Mouse (Mus musculus): ENCODE measurements around the gene Fat2. TPM values are rescaled to one million over a fixed set of nuclear protein-coding genes. Genes with fewer than 3 reads are reported as not detected.

Gene Fat2
- polyA plus RNA-seq (2012; rRNA removed), result 0.14 and 0.44 TPM in 2 replicates

DNA sequence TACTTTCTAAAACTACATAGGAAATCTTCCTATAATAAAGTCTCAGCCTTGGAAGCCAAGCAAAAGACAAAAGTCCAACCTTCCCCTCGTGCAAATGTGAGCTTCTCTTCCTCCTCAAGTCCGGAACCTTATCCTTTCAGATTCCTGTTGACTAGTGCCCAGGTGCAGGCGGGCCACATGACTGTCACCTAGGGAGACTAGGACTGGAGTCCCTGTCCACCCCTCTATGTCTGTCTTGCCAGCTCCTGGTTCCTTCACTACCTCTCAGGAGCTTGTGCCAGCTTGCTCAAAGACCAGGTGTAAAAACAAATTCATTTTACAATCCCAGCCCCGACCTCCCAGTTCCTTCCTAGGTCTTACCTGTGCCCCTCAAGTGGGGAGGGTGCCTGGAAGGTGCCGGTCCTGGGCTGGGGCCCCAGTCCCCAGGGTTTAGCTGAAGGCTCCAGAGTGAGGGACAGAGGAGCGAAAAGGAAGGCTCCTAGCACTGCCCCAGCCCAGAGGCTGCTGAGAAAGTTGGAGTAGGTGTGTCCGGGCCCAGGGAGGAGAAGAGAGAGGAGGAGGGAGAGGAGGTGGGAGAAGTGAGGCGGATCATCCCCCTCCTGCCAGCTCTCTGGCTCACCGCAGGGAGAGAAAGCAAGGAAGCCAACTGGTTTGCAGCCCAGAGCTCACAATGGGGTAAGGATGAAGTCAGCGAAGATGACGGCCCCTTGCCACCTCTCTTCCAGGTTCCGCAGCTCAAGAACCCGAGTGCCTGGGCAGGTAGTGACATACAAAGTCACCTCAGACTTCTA, at the start of gene Fat2:
Fat2 (minus strand) TSS at position 464 of the 791 bp plus-strand sequence.

GRCm38 (mm10) chr11:55204159-55204596, 132.2 kb downstream of the Fat2 start, which contains the start of gene Slc36a1:
TSS of gene Slc36a1 (plus strand) at chr11:55204350.

Other genes starting within 250 kb of the Fat2 start
- 7.7 and 10.1 TPM in 2 replicates for gene Gm2a, start 238.4 kb downstream of the Fat2 start, polyA plus RNA-seq (2012; rRNA removed)
- gene Slc36a3, start 184.9 kb downstream of the Fat2 start, polyA plus RNA-seq (2012; rRNA removed), result not detected in 2 replicates
- 0.60 and 0.63 TPM in 2 replicates for gene Slc36a2, start 151.5 kb downstream of the Fat2 start, polyA plus RNA-seq (2012; rRNA removed)
- gene Slc36a1, start 132.2 kb downstream of the Fat2 start, polyA plus RNA-seq (2012; rRNA removed), result 13.5 and 16.2 TPM in 2 replicates
- 422 and 733 TPM in 2 replicates for gene Sparc, start 86.6 kb upstream of the Fat2 start, polyA plus RNA-seq (2012; rRNA removed)
- 176 and 189 TPM in 2 replicates for gene Atox1, start 124.7 kb upstream of the Fat2 start, polyA plus RNA-seq (2012; rRNA removed)
- 62.6 and 67.0 TPM in 2 replicates for gene G3bp1, start 133.1 kb upstream of the Fat2 start, polyA plus RNA-seq (2012; rRNA removed)

Measured in central nervous system, embryonic 14 days (tissue).